Mouse (Mus musculus) forebrain, embryonic 11.5 days (tissue): ENCODE data around the gene Pspc1. TPM values are rescaled to one million over a fixed set of nuclear protein-coding genes. Genes with fewer than 3 reads are reported as not detected.
A peak's percentile ranks its signal among the peaks of the same experiment; 100 is the strongest.
"Not testable (repeated sequence)": the region's sequence is repeated elsewhere in the genome, so short reads cannot be mapped to it uniquely, and the experiment has no call there.

Experiments
- ATAC-seq: fragments of 200-750 bp; cut with Nextera tagmentation; replicated peaks from 2 replicates; pipeline ENCODE4 v1.8.0; 2017; ENCODE audit warnings: moderate TSS enrichment; ENCODE audit not compliant: low FRiP score
- DNase-seq: peaks from one replicate; pipeline ENCODE4 v3.0.0-alpha.2; 2017; ENCODE audit warnings: low spot score
- H3K27ac ChIP-seq: fragments of 300-500 bp; sonication (generic); 2 replicates; pipeline ENCODE4 v1.5.1; 2014; ENCODE audit warnings: low read depth, low read length
- H3K27me3 ChIP-seq: fragments of 300-500 bp; sonication (generic); 2 replicates; pipeline ENCODE4 v1.6.1; 2014; ENCODE audit warnings: mild to moderate bottlenecking, low read length, mixed read lengths; ENCODE audit not compliant: control insufficient read depth, insufficient read depth
- H3K36me3 ChIP-seq: fragments of 300-500 bp; sonication (generic); 2 replicates; pipeline ENCODE4 v1.6.1; 2014; ENCODE audit warnings: mild to moderate bottlenecking, low read length, moderate library complexity, mixed read lengths; ENCODE audit not compliant: control insufficient read depth, insufficient read depth
- H3K4me1 ChIP-seq: fragments of 300-500 bp; sonication (generic); replicated peaks from 2 replicates; pipeline ENCODE4 v1.6.1; 2014; ENCODE audit warnings: low read length, mixed read lengths; ENCODE audit not compliant: control insufficient read depth, insufficient read depth
- H3K4me2 ChIP-seq: fragments of 300-500 bp; sonication (generic); 2 replicates; pipeline ENCODE4 v1.6.1; 2014; ENCODE audit warnings: low read depth, mild to moderate bottlenecking, low read length, moderate library complexity, mixed read lengths; ENCODE audit not compliant: severe bottlenecking
- H3K4me3 ChIP-seq: fragments of 300-500 bp; sonication (generic); 2 replicates; pipeline ENCODE4 v1.5.1; 2014; ENCODE audit warnings: low read depth, low read length
- H3K9ac ChIP-seq: fragments of 300-500 bp; sonication (generic); 2 replicates; pipeline ENCODE4 v1.6.1; 2014; ENCODE audit warnings: low read length
- H3K9me3 ChIP-seq: fragments of 300-500 bp; sonication (generic); 2 replicates; pipeline ENCODE4 v1.6.1; 2016; ENCODE audit warnings: low read length, mixed read lengths; ENCODE audit not compliant: control insufficient read depth
- WGBS: fragments of 180-500 bp; shearing (Covaris S2); extraction: QIAGEN DNeasy Blood & Tissue Kit; methylation state at CpG from one replicate; pipeline ENCODE4 v1.1.7; 2014; 5-methylcytosine and 5-hydroxymethylcytosine counted together
- polyA plus RNA-seq: library from polyadenylated mRNA; unstranded; fragments of >200 nt; fragmentation: Nextera tagmentation; extraction: Ambion mirVana; gene quantifications from 2 replicates; pipeline ENCODE4 v1.2.1, GENCODE M21; 2014

Pspc1 gene
- 66.6 and 67.3 TPM in 2 replicates for polyA plus RNA-seq

GRCm38 (mm10) chr14:56778200-56778932, at the start of gene Pspc1:
TSS of gene Pspc1 (minus strand) at chr14:56778316.
- H3K4me1 ChIP-seq, result no peaks in the 10 kb centered on the region
- no peaks in the 10 kb centered on the region for H3K9me3 ChIP-seq
- H3K4me2 ChIP-seq, result peak within 1 kb of the TSS; percentile 61
- peak; percentile 99 for DNase-seq
- peak within 1 kb of the TSS; percentile 93 for H3K9ac ChIP-seq
- ATAC-seq, result peak; percentile 96
- WGBS, result under 1% methylated on average over 36 of the region's 36 CpGs
- peak within 1 kb of the TSS; percentile 93 for H3K27ac ChIP-seq
- peak within 1 kb of the TSS; percentile 95 for H3K4me3 ChIP-seq
- H3K36me3 ChIP-seq, result no peaks in the 10 kb centered on the region
- no peaks in the 10 kb centered on the region for H3K27me3 ChIP-seq

- no peak overlapping the region for H3K4me2 ChIP-seq
- no peak for DNase-seq
- H3K9ac ChIP-seq, result no peak overlapping the region
- no peak overlapping the region for H3K4me3 ChIP-seq
- ATAC-seq, result no peak
- H3K4me1 ChIP-seq, result no peaks in the 10 kb centered on the region
- H3K36me3 ChIP-seq, result no peaks in the 10 kb centered on the region
- no peaks in the 10 kb centered on the region for H3K27me3 ChIP-seq
- H3K9me3 ChIP-seq, result no peaks in the 10 kb centered on the region
- no peak overlapping the region for H3K27ac ChIP-seq
Observed at GRCm38 (mm10) chr14:56824562-56824961, 46.4 kb upstream of the Pspc1 start.

GRCm38 (mm10) chr14:56817616-56818015, 39.5 kb upstream of the Pspc1 start:
- 6% methylated on average over 7 of the region's 11 CpGs for WGBS
- no peak overlapping the region for H3K9ac ChIP-seq
- H3K9me3 ChIP-seq, result no peaks in the 10 kb centered on the region
- H3K27ac ChIP-seq, result no peak overlapping the region
- ATAC-seq, result no peak
- DNase-seq, result peak; percentile 57
- H3K4me3 ChIP-seq, result no peak overlapping the region
- no peaks in the 10 kb centered on the region for H3K27me3 ChIP-seq
- H3K36me3 ChIP-seq, result no peaks in the 10 kb centered on the region
- peak overlapping the region; percentile 11; the same call in 1 of the 2 replicates for H3K4me2 ChIP-seq
- no peaks in the 10 kb centered on the region for H3K4me1 ChIP-seq

GRCm38 (mm10) chr14:56817131-56817530, 39.0 kb upstream of the Pspc1 start:
- WGBS, result 88% methylated on average over 4 of the region's 4 CpGs

GRCm38 (mm10) chr14:56816541-56816940, 38.4 kb upstream of the Pspc1 start:
- DNase-seq, result no peak

More at GRCm38 (mm10) chr14:56817131-56817530, 39.0 kb upstream of the Pspc1 start:
- no peaks in the 10 kb centered on the region for H3K27me3 ChIP-seq
- H3K27ac ChIP-seq, result no peak overlapping the region
- no peak for DNase-seq
- no peak overlapping the region for H3K9ac ChIP-seq
- no peaks in the 10 kb centered on the region for H3K36me3 ChIP-seq
- no peak overlapping the region for H3K4me3 ChIP-seq
- H3K9me3 ChIP-seq, result no peaks in the 10 kb centered on the region
- ATAC-seq, result no peak
- no peaks in the 10 kb centered on the region for H3K4me1 ChIP-seq
- H3K4me2 ChIP-seq, result no peak overlapping the region

GRCm38 (mm10) chr14:56812520-56813036, 34.5 kb upstream of the Pspc1 start:
- WGBS, result 1% methylated on average over 33 of the region's 35 CpGs
- Histone ChIP-seq H3K27me3 (no peaks in the 10 kb centered on the region), H3K27ac (peak overlapping the region; percentile 77), H3K9ac (peak overlapping the region; percentile 80), H3K4me3 (peak overlapping the region; percentile 39), H3K4me2 (peak overlapping the region; percentile 52), H3K9me3 (no peaks in the 10 kb centered on the region), H3K36me3 (no peaks in the 10 kb centered on the region), H3K4me1 (no peaks in the 10 kb centered on the region)
- DNase-seq (peak; percentile 90), ATAC-seq (peak; percentile 57)

More at GRCm38 (mm10) chr14:56816541-56816940, 38.4 kb upstream of the Pspc1 start:
- Histone ChIP-seq H3K27ac (no peak overlapping the region), H3K4me2 (no peak overlapping the region), H3K36me3 (no peaks in the 10 kb centered on the region), H3K27me3 (no peaks in the 10 kb centered on the region), H3K4me1 (no peaks in the 10 kb centered on the region), H3K9me3 (no peaks in the 10 kb centered on the region), H3K9ac (no peak overlapping the region), H3K4me3 (no peak overlapping the region)
- ATAC-seq, result no peak
- WGBS, result 91% methylated on average over 4 of the region's 4 CpGs

- not testable (repeated sequence) for H3K9me3 ChIP-seq
- under 1% methylated on average over 35 of the region's 72 CpGs for WGBS
- ATAC-seq, result peak; percentile 98
Observed at GRCm38 (mm10) chr14:56811701-56812339, 33.7 kb upstream of the Pspc1 start, which contains the start of gene Zmym5. TSS of gene Zmym5 (minus strand) at chr14:56811716.

GRCm38 (mm10) chr14:56810781-56811690, 32.9 kb upstream of the Pspc1 start:
- WGBS, result 1% methylated on average over 35 of the region's 86 CpGs

More at GRCm38 (mm10) chr14:56811701-56812339, 33.7 kb upstream of the Pspc1 start, which contains the start of gene Zmym5:
- Histone ChIP-seq H3K4me2 (peak within 1 kb of the TSS; percentile 68), H3K27ac (peak within 1 kb of the TSS; percentile 86), H3K9ac (peak within 1 kb of the TSS; percentile 84), H3K4me3 (peak within 1 kb of the TSS; percentile 74)
- DNase-seq, result peak; percentile 96
- H3K27me3 ChIP-seq, H3K36me3 ChIP-seq, H3K4me1 ChIP-seq: not testable (repeated sequence)

More at GRCm38 (mm10) chr14:56810781-56811690, 32.9 kb upstream of the Pspc1 start:
- H3K27ac ChIP-seq, result peak overlapping the region; percentile 86
- H3K9ac ChIP-seq, result peak overlapping the region; percentile 84
- H3K27me3 ChIP-seq, H3K9me3 ChIP-seq, H3K36me3 ChIP-seq, H3K4me1 ChIP-seq, ATAC-seq: not testable (repeated sequence)
- peak overlapping the region; percentile 68 for H3K4me2 ChIP-seq
- peak; percentile 80 for DNase-seq
- H3K4me3 ChIP-seq, result peak overlapping the region; percentile 74
